Mouse (Mus musculus) embryonic fibroblast, embryonic 13.5 days (primary cell): ENCODE data around the gene Gpr171.

Experiments
- CTCF ChIP-seq: IDR thresholded peaks from 2 replicates; pipeline ENCODE4 v1.5.1; 2011; ENCODE audit warnings: mild to moderate bottlenecking, control low read depth, low read length, moderate library complexity, borderline replicate concordance; ENCODE audit not compliant: insufficient read depth
- POLR2A ChIP-seq: IDR thresholded peaks from 2 replicates; pipeline ENCODE4 v1.6.1; 2011; ENCODE audit warnings: low read depth, mild to moderate bottlenecking, control low read depth, low read length, moderate library complexity

- no peak for TF ChIP-seq CTCF
- TF ChIP-seq POLR2A, result no peak
Observed at GRCm38 (mm10) chr3:59062141-59062540, 39.5 kb downstream of the Gpr171 start.
